Mouse (Mus musculus): ENCODE measurements at regions not wholly inside any gene's neighbourhood (a gene's known extent, or its start where the extent isn't known, plus 50 kb on each side); places are given as distances from the start of the nearest gene placed in this dataset.
"Not testable (repeated sequence)": the region's sequence is repeated elsewhere in the genome, so short reads cannot be mapped to it uniquely, and the experiment has no call there.

GRCm38 (mm10) chr17:10150403-10150689, 169.3 kb downstream of the Qk start:
- not testable (repeated sequence) for H3K9ac ChIP-seq; H3K27ac ChIP-seq; H3K4me2 ChIP-seq (replicated peaks); H3K4me1 ChIP-seq (replicated peaks); H3K4me3 ChIP-seq (replicated peaks); ATAC-seq; H3K36me3 ChIP-seq; H3K9me3 ChIP-seq; H3K27me3 ChIP-seq (replicated peaks)
- 70% methylated on average over 2 of the region's 2 CpGs for WGBS

DNA sequence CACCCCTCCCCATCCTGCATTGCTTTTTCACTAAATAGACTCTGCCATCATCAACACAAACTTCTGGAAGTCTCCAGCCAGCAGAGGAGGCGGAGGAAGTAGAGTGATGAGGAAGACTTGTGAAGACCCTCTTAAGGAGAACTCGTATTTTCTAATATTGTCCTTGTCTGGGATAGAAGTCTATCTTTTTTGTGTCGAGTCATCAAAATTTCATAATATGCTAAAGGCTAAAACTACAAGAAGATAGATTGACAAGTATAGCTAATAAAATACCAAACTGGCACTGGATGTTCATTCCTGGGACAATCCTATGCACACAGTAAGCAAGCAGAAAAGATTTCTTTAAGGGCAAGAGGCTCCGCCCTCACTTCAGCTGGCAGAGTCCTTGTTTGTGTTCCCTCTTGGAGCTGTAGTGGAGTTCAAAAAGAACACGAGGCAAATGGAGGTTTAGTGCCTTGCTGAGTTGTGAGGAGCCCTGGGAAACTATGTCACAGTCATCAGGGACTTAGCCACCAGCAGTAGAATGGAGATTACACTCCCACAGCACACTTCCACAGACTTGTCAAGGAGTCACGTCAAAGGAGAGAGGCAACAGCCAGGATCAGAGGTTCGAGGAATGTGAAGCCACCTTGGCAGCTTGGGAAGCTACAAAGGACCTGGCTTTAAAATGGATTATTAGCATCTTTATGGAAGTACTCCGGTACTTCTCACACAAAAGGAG, 169.8 kb downstream of the Qk start:
- no peak overlapping the region for H3K4me2 ChIP-seq (replicated peaks)
- ATAC-seq, result no peak
- no peaks in the 10 kb centered on the region for H3K36me3 ChIP-seq
- H3K27ac ChIP-seq, result no peak overlapping the region
- 68% methylated on average over 8 of the region's 8 CpGs for WGBS
- no peaks in the 10 kb centered on the region for H3K9me3 ChIP-seq
- no peak overlapping the region for H3K4me3 ChIP-seq (replicated peaks)
- no peaks in the 10 kb centered on the region for H3K4me1 ChIP-seq (replicated peaks)
- no peaks in the 10 kb centered on the region for H3K27me3 ChIP-seq (replicated peaks)
- no peak overlapping the region for H3K9ac ChIP-seq

DNA sequence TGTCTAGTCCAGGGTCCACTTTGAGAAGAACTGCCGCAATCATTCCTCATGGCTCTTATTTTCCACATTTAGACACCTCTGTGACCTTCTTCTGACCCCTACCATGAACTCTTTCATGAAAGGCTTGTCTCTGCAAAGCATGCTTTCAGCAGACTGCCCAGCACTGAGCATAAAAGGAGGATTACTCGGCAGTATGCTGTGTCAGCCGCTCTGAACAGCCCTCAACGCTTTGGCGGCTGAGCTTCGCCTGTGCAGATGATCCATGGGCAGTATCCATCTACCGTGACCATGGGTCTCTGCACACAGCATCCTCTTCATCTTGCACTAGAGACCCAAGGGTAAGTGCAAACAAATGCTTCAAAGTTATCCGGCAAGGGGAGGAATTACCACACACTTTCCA, 172.5 kb downstream of the Qk start:
- H3K9me3 ChIP-seq, result no peaks in the 10 kb centered on the region
- no peaks in the 10 kb centered on the region for H3K4me1 ChIP-seq (replicated peaks)
- no peak overlapping the region for H3K27ac ChIP-seq
- no peaks in the 10 kb centered on the region for H3K27me3 ChIP-seq (replicated peaks)
- no peak overlapping the region for H3K4me2 ChIP-seq (replicated peaks)
- no peak for ATAC-seq
- no peaks in the 10 kb centered on the region for H3K36me3 ChIP-seq
- H3K9ac ChIP-seq, result no peak overlapping the region
- WGBS, result 67% methylated on average over 8 of the region's 8 CpGs
- no peak overlapping the region for H3K4me3 ChIP-seq (replicated peaks)

DNA sequence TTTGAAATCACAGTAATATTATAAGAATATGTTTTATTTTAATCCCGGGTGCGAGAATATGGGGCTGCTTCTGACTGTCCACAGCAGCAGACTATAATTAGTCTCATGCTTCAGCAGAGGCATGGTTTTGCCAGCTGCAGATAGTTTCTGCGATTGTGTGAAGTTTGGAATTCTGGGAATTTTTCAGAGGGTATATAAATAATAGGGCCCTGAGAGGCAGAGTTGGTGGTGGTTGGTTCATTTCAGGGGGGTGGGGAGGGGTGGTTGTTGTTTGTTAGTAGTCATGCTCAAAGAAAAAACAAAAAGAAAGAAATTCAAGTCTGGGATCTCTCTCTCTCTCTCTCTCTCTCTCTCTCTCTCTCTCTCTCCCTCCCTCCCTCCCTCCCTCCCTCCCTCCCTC, 173.1 kb downstream of the Qk start:
- no peak for ATAC-seq
- Histone ChIP-seq H3K27me3 (replicated peaks) (no peaks in the 10 kb centered on the region), H3K4me3 (replicated peaks) (no peak overlapping the region), H3K9ac (no peak overlapping the region), H3K36me3 (no peaks in the 10 kb centered on the region), H3K9me3 (no peaks in the 10 kb centered on the region), H3K4me2 (replicated peaks) (no peak overlapping the region), H3K4me1 (replicated peaks) (no peaks in the 10 kb centered on the region), H3K27ac (no peak overlapping the region)
- WGBS, result 60% methylated on average over 3 of the region's 3 CpGs

DNA sequence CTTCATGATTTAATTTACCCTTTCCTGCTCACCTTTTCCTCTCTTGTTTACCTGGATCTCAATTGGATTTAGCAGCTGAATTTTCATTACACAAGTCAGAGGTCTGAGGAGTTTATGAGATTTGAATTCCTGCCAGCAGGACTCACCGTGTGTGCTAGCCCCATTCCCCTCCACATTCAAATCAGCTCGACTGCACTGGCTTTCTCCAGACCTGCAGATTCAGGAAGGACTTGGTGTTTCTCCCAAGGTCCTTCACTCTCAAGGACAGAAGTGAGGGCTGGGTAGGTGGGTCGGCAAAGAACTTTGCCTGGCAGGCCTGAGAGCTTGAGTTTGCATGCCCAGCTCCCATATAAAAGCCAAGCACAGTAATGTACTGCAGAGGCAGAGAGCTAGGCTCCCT, 180.8 kb downstream of the Qk start:
- Histone ChIP-seq H3K4me2 (replicated peaks) (no peak overlapping the region), H3K36me3 (no peaks in the 10 kb centered on the region), H3K4me3 (replicated peaks) (no peak overlapping the region), H3K9ac (no peak overlapping the region), H3K27me3 (replicated peaks) (no peaks in the 10 kb centered on the region; the same call in 1 of the 2 replicates), H3K27ac (no peak overlapping the region), H3K9me3 (no peaks in the 10 kb centered on the region), H3K4me1 (replicated peaks) (peaks cover 10% of the 10 kb centered on the region; the same call in 1 of the 2 replicates)
- ATAC-seq, result no peak
- 22% methylated on average over 3 of the region's 3 CpGs for WGBS

DNA sequence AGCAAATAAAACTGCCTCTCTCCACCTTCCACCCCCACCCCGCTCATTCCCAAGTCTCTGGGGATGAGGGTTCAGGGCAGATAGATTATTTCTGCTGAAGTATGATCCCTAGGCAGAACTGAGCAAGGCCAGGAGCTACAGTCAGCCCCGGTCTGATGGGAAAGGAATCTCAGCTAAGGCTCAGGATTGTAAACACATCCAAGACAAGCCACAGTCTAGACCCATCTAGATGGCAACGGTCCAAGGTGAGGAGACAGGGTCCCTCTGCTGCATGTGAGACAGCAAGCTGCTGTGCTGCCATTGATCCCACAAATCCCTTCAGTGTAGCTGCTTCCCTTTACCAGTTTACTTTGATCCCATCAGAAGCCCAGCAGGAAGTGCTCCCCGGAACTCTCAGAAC, 181.3 kb downstream of the Qk start:
- no peak overlapping the region for H3K9ac ChIP-seq
- H3K27me3 ChIP-seq (replicated peaks), result no peaks in the 10 kb centered on the region; the same call in 1 of the 2 replicates
- peak; percentile 58; the same call in 1 of the 2 replicates for ATAC-seq
- 29% methylated on average over 4 of the region's 4 CpGs for WGBS
- H3K27ac ChIP-seq, result no peak overlapping the region
- H3K4me1 ChIP-seq (replicated peaks), result peaks cover 10% of the 10 kb centered on the region; the same call in 1 of the 2 replicates
- no peak overlapping the region for H3K4me3 ChIP-seq (replicated peaks)
- H3K4me2 ChIP-seq (replicated peaks), result no peak overlapping the region
- no peaks in the 10 kb centered on the region for H3K9me3 ChIP-seq
- H3K36me3 ChIP-seq, result no peaks in the 10 kb centered on the region

- WGBS, result 62% methylated on average over 2 of the region's 2 CpGs
- Histone ChIP-seq H3K27me3 (replicated peaks) (no peaks in the 10 kb centered on the region; the same call in 1 of the 2 replicates), H3K27ac (no peak overlapping the region), H3K36me3 (no peaks in the 10 kb centered on the region), H3K4me3 (replicated peaks) (no peak overlapping the region), H3K4me2 (replicated peaks) (no peak overlapping the region), H3K4me1 (replicated peaks) (peaks cover 10% of the 10 kb centered on the region; the same call in 1 of the 2 replicates), H3K9ac (no peak overlapping the region), H3K9me3 (no peaks in the 10 kb centered on the region)
- no peak for ATAC-seq
Observed at GRCm38 (mm10) chr17:10135111-10135510, 184.5 kb downstream of the Qk start.

- Histone ChIP-seq H3K36me3 (no peaks in the 10 kb centered on the region), H3K4me3 (replicated peaks) (no peak overlapping the region), H3K9me3 (no peaks in the 10 kb centered on the region), H3K4me2 (replicated peaks) (no peak overlapping the region), H3K27ac (no peak overlapping the region), H3K4me1 (replicated peaks) (no peaks in the 10 kb centered on the region), H3K27me3 (replicated peaks) (no peaks in the 10 kb centered on the region), H3K9ac (no peak overlapping the region)
- WGBS, result 65% methylated on average over 8 of the region's 8 CpGs
- no peak for ATAC-seq
Observed at GRCm38 (mm10) chr17:10128591-10128990, 191.1 kb downstream of the Qk start.

DNA sequence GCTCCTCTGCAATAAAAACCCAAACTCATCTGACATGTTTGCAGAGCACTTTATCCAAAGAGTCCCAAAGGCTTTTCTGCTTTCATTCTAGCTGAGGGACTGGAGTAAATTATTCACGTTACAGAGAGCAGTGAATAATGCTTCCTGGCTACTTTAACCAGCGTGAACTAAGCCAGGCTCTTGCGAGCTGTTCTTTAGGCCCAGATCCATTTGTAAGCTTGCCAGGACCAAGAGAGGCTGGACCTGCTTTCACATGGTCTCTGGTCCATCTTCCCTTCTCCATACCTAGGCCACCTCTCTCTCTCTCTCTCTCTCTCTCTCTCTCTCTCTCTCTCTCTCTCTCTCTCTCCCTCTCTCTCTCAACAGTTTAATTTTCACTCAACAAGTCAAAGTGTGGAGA, 197.2 kb downstream of the Qk start:
- no peaks in the 10 kb centered on the region for H3K9me3 ChIP-seq

DNA sequence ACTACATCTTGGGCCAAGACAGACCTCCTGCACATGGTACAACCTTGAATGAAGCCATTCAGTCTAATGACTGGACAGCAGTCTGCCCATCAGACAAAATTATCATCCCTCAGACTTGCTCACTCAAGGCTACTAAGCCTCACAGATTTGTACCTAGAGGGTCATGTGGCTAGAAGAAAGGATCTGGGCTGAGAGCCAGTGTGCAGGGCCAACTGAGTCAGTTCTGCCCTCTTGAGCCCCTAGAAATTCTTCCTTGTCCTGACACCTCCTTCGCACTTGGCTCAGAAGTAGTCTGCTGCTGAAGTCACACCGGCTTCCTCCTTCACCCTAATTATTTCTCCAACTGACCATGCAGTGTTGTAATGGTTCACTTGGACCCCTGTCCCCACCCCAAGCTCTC, 207.5 kb downstream of the Qk start:
- H3K4me2 ChIP-seq (replicated peaks), result no peak overlapping the region
- ATAC-seq, result no peak
- WGBS, result 89% methylated on average over 2 of the region's 2 CpGs

More for the DNA sequence above, 197.2 kb downstream of the Qk start:
- H3K36me3 ChIP-seq, result no peaks in the 10 kb centered on the region
- no peaks in the 10 kb centered on the region for H3K27me3 ChIP-seq (replicated peaks)
- H3K4me2 ChIP-seq (replicated peaks), result no peak overlapping the region
- no peak overlapping the region for H3K9ac ChIP-seq
- H3K4me1 ChIP-seq (replicated peaks), result no peaks in the 10 kb centered on the region
- no peak for ATAC-seq
- no peak overlapping the region for H3K4me3 ChIP-seq (replicated peaks)
- WGBS, result 26% methylated on average over 3 of the region's 3 CpGs
- no peak overlapping the region for H3K27ac ChIP-seq

GRCm38 (mm10) chr17:10110375-10110675, 209.3 kb downstream of the Qk start:
- Histone ChIP-seq H3K9me3 (no peaks in the 10 kb centered on the region), H3K4me2 (replicated peaks) (no peak overlapping the region), H3K27ac (no peak overlapping the region), H3K4me3 (replicated peaks) (no peak overlapping the region), H3K36me3 (no peaks in the 10 kb centered on the region), H3K4me1 (replicated peaks) (no peaks in the 10 kb centered on the region), H3K9ac (no peak overlapping the region), H3K27me3 (replicated peaks) (no peaks in the 10 kb centered on the region)
- no peak for ATAC-seq

More for the DNA sequence above, 207.5 kb downstream of the Qk start:
- Histone ChIP-seq H3K36me3 (no peaks in the 10 kb centered on the region), H3K9me3 (no peaks in the 10 kb centered on the region), H3K4me3 (replicated peaks) (no peak overlapping the region), H3K27ac (no peak overlapping the region), H3K9ac (no peak overlapping the region), H3K27me3 (replicated peaks) (no peaks in the 10 kb centered on the region), H3K4me1 (replicated peaks) (no peaks in the 10 kb centered on the region)

- no peaks in the 10 kb centered on the region for H3K9me3 ChIP-seq
- H3K36me3 ChIP-seq, result no peaks in the 10 kb centered on the region
- H3K4me3 ChIP-seq (replicated peaks), result no peak overlapping the region
- H3K4me2 ChIP-seq (replicated peaks), result no peak overlapping the region
- no peaks in the 10 kb centered on the region for H3K27me3 ChIP-seq (replicated peaks)
- H3K4me1 ChIP-seq (replicated peaks), result no peaks in the 10 kb centered on the region
- no peak overlapping the region for H3K9ac ChIP-seq
- ATAC-seq, result no peak
- 49% methylated on average over 8 of the region's 8 CpGs for WGBS
- H3K27ac ChIP-seq, result no peak overlapping the region
Observed at GRCm38 (mm10) chr17:10109511-10110374, 209.9 kb downstream of the Qk start.

GRCm38 (mm10) chr17:10105299-10105698, 214.4 kb downstream of the Qk start:
- Histone ChIP-seq H3K27ac (no peak overlapping the region), H3K9me3 (no peaks in the 10 kb centered on the region), H3K27me3 (replicated peaks) (no peaks in the 10 kb centered on the region), H3K4me3 (replicated peaks) (no peak overlapping the region), H3K4me1 (replicated peaks) (no peaks in the 10 kb centered on the region), H3K4me2 (replicated peaks) (no peak overlapping the region), H3K36me3 (no peaks in the 10 kb centered on the region), H3K9ac (no peak overlapping the region)
- no peak for ATAC-seq
- WGBS, result 62% methylated on average over 3 of the region's 3 CpGs
